Mouse (Mus musculus) small intestine, adult 2 months (tissue): Measurements from ENCODE around the gene Ntm.

Experiments used
- CTCF ChIP-seq: fragments of 200-500 bp; IDR thresholded peaks from 2 replicates; pipeline ENCODE4 v1.5.1; 2012; ENCODE audit warnings: low read depth, mild to moderate bottlenecking, control low read depth, inconsistent platforms, low read length, moderate library complexity, mixed read lengths; ENCODE audit not compliant: insufficient replicate concordance, insufficient read length; ENCODE audit errors: extremely low read depth
- POLR2A ChIP-seq: fragments of 200-500 bp; IDR thresholded peaks from 2 replicates; pipeline ENCODE4 v1.6.1; 2012; ENCODE audit warnings: low read depth, mild to moderate bottlenecking, control low read depth, inconsistent platforms, low read length, moderate library complexity

GRCm38 (mm10) chr9:29531147-29531917, 431.6 kb downstream of the Ntm start:
- no peak for TF ChIP-seq POLR2A
- no peak for TF ChIP-seq CTCF
